Mouse (Mus musculus) bone marrow, adult 2 months (tissue): ENCODE results near the gene Elf1.

ENCODE experiments used
- CTCF ChIP-seq: fragments of 200-500 bp; IDR thresholded peaks from 2 replicates; pipeline ENCODE4 v1.5.1; 2011; ENCODE audit warnings: low read length, control low read depth; ENCODE audit not compliant: control insufficient read depth, insufficient read depth
- POLR2A ChIP-seq: fragments of 200-500 bp; IDR thresholded peaks from 2 replicates; pipeline ENCODE4 v1.6.1; 2011; ENCODE audit warnings: low read depth, mild to moderate bottlenecking, control low read depth, low read length, borderline replicate concordance; ENCODE audit not compliant: control insufficient read depth

DNA sequence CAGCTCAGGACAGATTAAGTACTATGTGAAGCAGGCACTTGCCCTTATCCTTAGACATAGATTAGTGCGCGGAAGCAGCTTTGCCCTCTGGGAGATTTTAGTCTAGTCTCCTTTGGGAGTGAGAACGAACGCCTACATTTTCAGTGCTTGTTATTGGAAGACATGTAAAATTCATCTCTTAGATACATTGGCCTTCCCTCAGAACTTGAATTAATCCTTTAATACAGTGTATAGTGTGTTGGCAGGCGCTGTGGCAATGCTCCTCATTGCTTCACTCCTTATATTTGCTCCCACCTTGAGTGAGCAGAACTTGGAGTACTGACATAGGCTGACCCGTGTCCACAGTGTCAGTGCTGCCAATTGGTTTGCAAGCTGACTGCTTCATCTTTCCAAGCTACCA, 127.3 kb downstream of the Elf1 start:
- TF ChIP-seq POLR2A: no peak
- no peak for TF ChIP-seq CTCF
